Mouse (Mus musculus) MEL (cell line): ENCODE results near the gene Slc17a1.

Experiments used
- CTCF ChIP-seq, 3 experiments: IDR thresholded peaks in 2 of 3; conservative IDR thresholded peaks in 1 of 3; 2 replicates each; pipeline ENCODE4 v1.5.1; 2011 to 2012; ENCODE audit warnings: low read length in 3 of 3, low read depth in 2 of 3, mild to moderate bottlenecking in 2 of 3, improper control_type of control experiment in 1 of 3, inconsistent platforms in 1 of 3, mixed read lengths in 1 of 3, moderate library complexity in 1 of 3; ENCODE audit not compliant: control insufficient read depth in 1 of 3, insufficient read depth in 1 of 3, poor library complexity in 1 of 3, severe bottlenecking in 1 of 3
- GATA1 ChIP-seq: IDR thresholded peaks from 2 replicates; pipeline ENCODE4 v1.6.1; 2011; ENCODE audit warnings: low read depth, low read length, improper control_type of control experiment
- KAT2A ChIP-seq: conservative IDR thresholded peaks from 2 replicates; pipeline ENCODE4 v1.6.1; 2012; ENCODE audit warnings: low read depth, low read length, improper control_type of control experiment, inconsistent platforms
- MEF2A ChIP-seq: IDR thresholded peaks from 2 replicates; pipeline ENCODE4 v1.6.1; 2014; ENCODE audit warnings: low read depth, mild to moderate bottlenecking, inconsistent platforms, low read length, improper control_type of control experiment; ENCODE audit not compliant: poor library complexity, insufficient replicate concordance, severe bottlenecking; ENCODE audit errors: extremely low read depth
- MYC ChIP-seq: IDR thresholded peaks from 2 replicates; pipeline ENCODE4 v1.6.1; 2011; ENCODE audit warnings: low read depth, mild to moderate bottlenecking, low read length, improper control_type of control experiment, moderate library complexity
- POLR2AphosphoS2 ChIP-seq: IDR thresholded peaks from 2 replicates; pipeline ENCODE4 v1.6.1; 2011; ENCODE audit warnings: low read length, improper control_type of control experiment
- SIN3A ChIP-seq: IDR thresholded peaks from 2 replicates; pipeline ENCODE4 v1.6.1; 2012; ENCODE audit warnings: low read length, improper control_type of control experiment, inconsistent platforms
- TCF12 ChIP-seq: IDR thresholded peaks from 2 replicates; pipeline ENCODE4 v1.6.1; 2014; ENCODE audit warnings: low read depth, mild to moderate bottlenecking, inconsistent platforms, low read length, improper control_type of control experiment, moderate library complexity
- ZKSCAN1 ChIP-seq: IDR thresholded peaks from 2 replicates; pipeline ENCODE4 v1.6.1; 2012; ENCODE audit warnings: low read depth, mild to moderate bottlenecking, inconsistent platforms, low read length, improper control_type of control experiment, moderate library complexity
- ZNF384 ChIP-seq: IDR thresholded peaks from 2 replicates; pipeline ENCODE4 v1.6.1; 2012; ENCODE audit warnings: low read depth, mild to moderate bottlenecking, inconsistent platforms, low read length, improper control_type of control experiment

- TF ChIP-seq ZNF384 (no peak), CTCF (IDR thresholded peaks at IDR 0.05 in 2 of 3, conservative IDR thresholded peaks at IDR 0.05 in 1 of 3; ENCODE audit: control insufficient read depth in 1 of 3, insufficient read depth in 1 of 3, low read depth in 2 of 3, low read length in 3 of 3, poor library complexity in 1 of 3, severe bottlenecking in 1 of 3) (no peak), SIN3A (no peak), KAT2A (no peak), MEF2A (no peak), POLR2AphosphoS2 (no peak), TCF12 (no peak), MYC (no peak), ZKSCAN1 (no peak), GATA1 (no peak)
Observed at GRCm38 (mm10) chr13:23866086-23866710, 1.4 kb upstream of the Slc17a1 start.
